Mouse (Mus musculus): ENCODE data around the gene Pthlh. TPM values are rescaled to one million over a fixed set of nuclear protein-coding genes. Genes with fewer than 3 reads are reported as not detected.

Pthlh gene
- polyA plus RNA-seq (2012; fragmentation: generic; extraction: Trizol), result under 1 TPM in 1 of 2 experiments, not detected in 1; 0.07 TPM

DNA sequence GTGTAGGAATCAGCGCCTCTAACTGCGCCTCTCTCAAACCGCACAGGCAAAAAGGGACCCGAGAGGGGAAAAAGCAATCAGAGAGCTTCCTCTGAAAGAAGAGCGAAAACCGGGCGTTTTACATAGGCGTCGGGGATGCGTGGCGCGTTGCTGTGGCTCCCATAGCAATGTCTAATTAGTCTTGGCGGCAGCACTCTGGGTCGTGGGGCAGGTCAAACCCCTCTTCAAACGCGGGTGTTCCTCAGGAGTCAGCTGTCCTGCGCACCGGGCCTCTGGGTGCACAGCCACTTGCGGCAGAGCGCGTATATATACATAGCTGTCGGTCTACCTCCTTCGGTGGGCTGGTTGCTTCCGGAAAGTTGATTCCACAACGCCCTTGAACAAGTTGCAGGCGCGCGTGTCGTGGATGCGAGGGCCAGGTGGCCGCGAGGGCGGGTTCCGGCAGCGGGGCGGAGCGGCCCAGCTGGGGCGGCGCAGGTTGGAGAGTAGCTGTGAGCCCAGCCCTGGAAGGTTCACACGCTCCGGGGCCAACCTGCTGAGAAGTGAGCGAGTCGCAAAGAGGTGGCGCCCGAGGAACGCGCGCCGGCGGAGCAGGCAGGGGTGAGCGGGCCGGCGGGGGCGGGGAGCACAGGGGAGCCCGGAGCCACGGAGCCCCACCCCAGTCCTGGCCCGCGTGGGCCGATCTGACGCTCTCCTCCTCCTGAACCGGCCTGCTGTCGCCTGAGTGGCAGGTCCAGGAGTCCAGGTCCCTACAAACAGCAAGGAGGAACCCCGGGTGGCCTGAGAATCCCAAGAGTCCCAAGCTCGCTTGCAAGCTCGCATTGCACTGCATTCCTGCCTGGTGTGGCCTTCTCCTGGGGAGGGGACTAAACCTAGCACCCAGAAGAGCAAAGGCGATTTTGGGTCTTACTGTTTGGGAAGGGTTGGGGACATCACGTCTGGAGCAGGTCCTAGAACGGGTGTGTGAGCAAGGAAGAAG is at the start of gene Pthlh:
Gene Pthlh, minus strand, starts transcription at position 597 of the 979 bp plus-strand sequence.

Other genes starting within 250 kb of the Pthlh start
- gene Rep15, start 231.6 kb downstream of the Pthlh start, polyA plus RNA-seq (2012; fragmentation: generic; extraction: Trizol), result under 1 TPM; 0.26 to 0.51 TPM
- 10 to 100 TPM; 44.4 to 51.6 TPM for gene Mrps35, start 221.4 kb downstream of the Pthlh start, polyA plus RNA-seq (2012; fragmentation: generic; extraction: Trizol)
- gene Mansc4, start 177.2 kb downstream of the Pthlh start, polyA plus RNA-seq (2012; fragmentation: generic; extraction: Trizol), result under 1 TPM; 0.08 to 0.42 TPM
- gene Klhl42, start 172.8 kb downstream of the Pthlh start, polyA plus RNA-seq (2012; fragmentation: generic; extraction: Trizol), result 1 to 10 TPM; 2.2 to 7.4 TPM
- 10 to 100 TPM in 1 of 2 experiments, 1 to 10 TPM in 1; 4.3 to 23.8 TPM for gene Ccdc91, start 211.6 kb upstream of the Pthlh start, polyA plus RNA-seq (2012; fragmentation: generic; extraction: Trizol)

Data from C3H10T1/2 (cell line).